Mouse (Mus musculus) adrenal gland, adult 10 weeks (tissue): ENCODE results near the gene Mex3d. TPM values are rescaled to one million over a fixed set of nuclear protein-coding genes. Genes with fewer than 3 reads are reported as not detected.

Source experiments
- polyA plus RNA-seq: library from polyadenylated mRNA; stranded (reverse); fragments of 350-450 nt; fragmentation: Illumina TruSeq; extraction: RNeasy Lipid Tissue Mini Kit (QIAGEN cat#74804); gene quantifications from one replicate; pipeline ENCODE4 v1.2.3, GENCODE M21; 2014; ENCODE audit warnings: low read depth, low replicate concordance

The Mex3d gene
- 13.4 TPM for polyA plus RNA-seq

DNA sequence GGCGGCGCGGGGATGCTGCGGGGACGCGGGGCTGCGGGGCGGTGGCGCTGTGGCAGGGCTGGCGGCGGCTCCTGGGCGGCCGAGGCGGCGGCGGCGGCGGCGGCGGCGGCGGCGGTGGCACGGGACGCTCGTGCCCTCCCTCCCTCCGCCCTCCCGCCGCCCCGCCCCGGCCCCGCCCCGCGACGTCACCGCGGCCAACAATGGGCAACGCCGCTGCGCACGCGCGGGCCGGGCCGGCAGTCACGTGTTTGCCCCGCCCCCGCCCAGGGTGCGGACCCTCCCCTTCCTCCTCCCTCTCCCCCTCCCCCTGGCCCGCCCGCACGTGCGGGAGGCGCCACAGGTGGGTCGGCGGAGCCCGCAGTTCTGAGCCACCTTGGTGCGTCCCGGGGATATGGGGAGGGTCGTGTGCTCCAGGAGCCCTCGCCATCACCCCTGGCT lies at the start of gene Mex3d:
TSS of gene Mex3d (minus strand) at position 138 of the 438 bp plus-strand sequence.

DNA sequence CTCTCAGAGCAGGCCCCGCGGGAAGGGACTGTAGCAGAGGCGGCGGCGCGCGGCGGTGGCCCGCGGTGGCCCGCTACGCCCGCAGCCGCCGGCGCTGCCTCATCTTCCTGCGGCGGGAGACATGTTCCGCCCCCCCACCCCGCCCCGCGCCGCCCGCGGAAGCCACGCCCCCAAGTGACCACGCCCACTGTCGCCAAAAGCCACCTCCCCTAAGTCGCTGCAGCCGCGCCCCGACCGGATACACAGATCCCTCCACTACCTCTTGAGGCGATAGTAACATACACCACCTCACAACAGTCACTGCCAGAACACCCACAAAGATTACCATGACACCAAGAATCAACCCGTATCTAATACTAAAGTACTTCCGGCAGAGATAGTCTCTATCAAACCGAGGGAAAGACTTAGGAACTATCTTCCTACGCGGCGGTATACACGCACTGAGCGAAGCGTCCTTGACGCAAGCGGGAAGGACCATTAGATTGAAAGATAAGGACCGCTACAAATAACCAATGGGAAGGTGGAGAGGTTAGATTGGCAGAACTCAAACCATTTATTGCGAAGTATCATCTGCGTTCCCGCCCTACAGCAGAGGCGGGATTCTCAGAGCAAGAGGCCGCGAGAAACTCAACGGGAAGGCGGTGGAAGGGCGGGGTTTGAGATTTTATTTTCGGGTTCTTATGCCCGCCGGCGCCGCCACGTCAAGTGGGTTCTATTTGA lies 46.2 kb upstream of the Mex3d start, which contains the start of gene Tcf3:
TSS of gene Tcf3 (minus strand) at position 135 of the 720 bp plus-strand sequence.

GRCm38 (mm10) chr10:80406684-80407501 lies 19.4 kb upstream of the Mex3d start, which contains the start of gene Uqcr11:
Gene Uqcr11 (minus strand): TSS chr10:80406830.

DNA sequence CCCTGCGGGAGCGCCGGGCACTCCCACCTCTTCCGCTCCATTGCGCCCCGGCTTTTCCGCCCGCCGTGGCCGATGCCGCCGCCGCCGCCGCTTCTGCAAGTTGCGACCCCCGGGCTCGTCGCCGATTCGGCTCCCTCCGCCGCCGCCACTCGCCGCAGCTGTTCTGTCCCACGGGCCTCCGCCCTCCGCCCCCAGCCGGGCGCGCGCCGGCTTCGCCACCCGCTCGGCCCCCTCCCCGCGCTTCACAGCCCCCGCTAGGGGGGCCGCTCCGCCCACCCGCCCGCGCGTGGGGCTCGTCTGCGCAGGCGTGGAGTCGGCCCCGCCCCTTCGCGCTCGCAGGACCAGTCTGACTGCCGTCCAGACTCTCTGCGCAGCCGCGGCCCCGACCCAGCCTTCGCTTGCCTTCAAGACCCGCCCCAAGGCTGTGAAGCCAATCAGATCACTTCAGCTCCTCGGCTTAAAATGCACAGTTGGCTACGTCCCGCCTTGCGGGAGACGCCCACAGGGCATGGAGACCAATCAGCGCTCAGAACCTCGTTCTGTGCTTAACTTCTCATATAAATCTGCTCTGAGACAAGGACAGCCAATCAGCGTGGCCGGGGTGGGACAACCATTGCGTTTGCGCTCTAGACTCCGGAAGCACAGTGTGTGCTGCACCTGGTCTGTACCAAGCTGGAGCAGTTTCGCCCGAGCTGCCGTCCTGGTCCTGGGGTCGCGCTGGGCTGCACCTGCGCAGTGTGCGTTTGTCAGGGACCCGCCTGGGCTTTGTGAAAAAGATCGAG lies 11.9 kb upstream of the Mex3d start, which contains the start of gene Mbd3:
TSS of gene Mbd3 (minus strand) at position 360 of the 782 bp plus-strand sequence.

GRCm38 (mm10) chr10:80356001-80356682 lies 31.3 kb downstream of the Mex3d start, which contains the start of gene Plk5:
Gene Plk5 (plus strand): TSS chr10:80356459.

GRCm38 (mm10) chr10:80348244-80348781 lies 39.1 kb downstream of the Mex3d start, which contains the start of gene Adamtsl5:
Gene Adamtsl5 (minus strand): TSS chr10:80348412.

Other genes starting within 250 kb of the Mex3d start
- 0.70 TPM for gene Atp5d, start 249.0 kb downstream of the Mex3d start, polyA plus RNA-seq
- 1.5 TPM for gene Cbarp, start 246.8 kb downstream of the Mex3d start, polyA plus RNA-seq
- gene Midn, start 239.4 kb downstream of the Mex3d start, polyA plus RNA-seq: 7.6 TPM
- gene Cirbp, start 221.7 kb downstream of the Mex3d start, polyA plus RNA-seq: 21.3 TPM
- gene 1600002K03Rik, start 214.7 kb downstream of the Mex3d start, polyA plus RNA-seq: 1.0 TPM
- gene Efna2, start 208.2 kb downstream of the Mex3d start, polyA plus RNA-seq: 2.2 TPM
- 7.3 TPM for gene Mum1, start 161.2 kb downstream of the Mex3d start, polyA plus RNA-seq
- 5.8 TPM for gene Ndufs7, start 138.5 kb downstream of the Mex3d start, polyA plus RNA-seq
- gene Gamt, start 126.6 kb downstream of the Mex3d start, polyA plus RNA-seq: 2.7 TPM
- gene Dazap1, start 126.2 kb downstream of the Mex3d start, polyA plus RNA-seq: 17.0 TPM
- not detected for gene Rps15, start 95.2 kb downstream of the Mex3d start, polyA plus RNA-seq
- not detected for gene Apc2, start 91.7 kb downstream of the Mex3d start, polyA plus RNA-seq
- gene 2310011J03Rik, start 67.1 kb downstream of the Mex3d start, polyA plus RNA-seq: 1.4 TPM
- not detected for gene Pcsk4, start 58.2 kb downstream of the Mex3d start, polyA plus RNA-seq
- not detected for gene Reep6, start 57.7 kb downstream of the Mex3d start, polyA plus RNA-seq
- gene Adamtsl5, start 39.2 kb downstream of the Mex3d start, polyA plus RNA-seq: 0.82 TPM
- not detected for gene Plk5, start 31.2 kb downstream of the Mex3d start, polyA plus RNA-seq
- gene Mbd3, start 11.9 kb upstream of the Mex3d start, polyA plus RNA-seq: not detected
- not detected for gene Uqcr11, start 19.2 kb upstream of the Mex3d start, polyA plus RNA-seq
- gene Tcf3, start 46.0 kb upstream of the Mex3d start, polyA plus RNA-seq: 3.1 TPM
- not detected for gene Onecut3, start 107.2 kb upstream of the Mex3d start, polyA plus RNA-seq
- gene Atp8b3, start 151.5 kb upstream of the Mex3d start, polyA plus RNA-seq: not detected
- gene Rexo1, start 173.9 kb upstream of the Mex3d start, polyA plus RNA-seq: 0.52 TPM
- 1.2 TPM for gene Klf16, start 189.7 kb upstream of the Mex3d start, polyA plus RNA-seq
- not detected for gene Abhd17a, start 202.7 kb upstream of the Mex3d start, polyA plus RNA-seq
- 1.0 TPM for gene Scamp4, start 215.2 kb upstream of the Mex3d start, polyA plus RNA-seq
- not detected for gene Adat3, start 215.2 kb upstream of the Mex3d start, polyA plus RNA-seq
- gene Gm49322, start 218.4 kb upstream of the Mex3d start, polyA plus RNA-seq: not detected
- gene Csnk1g2, start 235.2 kb upstream of the Mex3d start, polyA plus RNA-seq: 2.0 TPM